In genomic region chr17:45685171-45686092, GRCm38 (mm10) we compare ENCODE assay signal across 8 mouse cellular contexts. TPM values are rescaled to one million over a fixed set of nuclear protein-coding genes. Genes with fewer than 3 reads are reported as not detected.
DNase-seq lines count a peak whose midpoint lies in the region; ATAC-seq and TF ChIP-seq lines count a peak whose summit lies in the region.

No protein-coding gene starts in this region.

- peaks cover 40% of the 10 kb centered on the region for H3K4me1 ChIP-seq in forebrain, embryonic 12.5 days
- H3K4me1 ChIP-seq in hindbrain, embryonic 12.5 days = peaks cover 36% of the 10 kb centered on the region
- peaks cover 18% of the 10 kb centered on the region for H3K4me1 ChIP-seq in limb, embryonic 11.5 days (ENCODE audit: control insufficient read depth, insufficient read depth, low read length)
- H3K4me1 ChIP-seq in midbrain, embryonic 14.5 days (ENCODE audit: control insufficient read depth, insufficient read depth, low read length) = peaks cover 30% of the 10 kb centered on the region
- peaks cover 29% of the 10 kb centered on the region for H3K4me1 ChIP-seq in stomach, embryonic 15.5 days

- 0 out of 2 replicates have a peak, but pooled peaks have one; percentile 24 for TF ChIP-seq CTCF in layer of hippocampus, adult 2 months (conservative IDR thresholded peaks at IDR 0.05)
- TF ChIP-seq CTCF in brain, embryonic 14.5 days (IDR thresholded peaks at IDR 0.05; ENCODE audit: borderline replicate concordance, extremely low read depth, insufficient read depth, insufficient read length) = no peak

- H3K36me3 ChIP-seq in forebrain, embryonic 12.5 days (replicated peaks) = no peaks in the 10 kb centered on the region
- no peaks in the 10 kb centered on the region for H3K36me3 ChIP-seq in hindbrain, embryonic 12.5 days
- no peaks in the 10 kb centered on the region for H3K36me3 ChIP-seq in limb, embryonic 11.5 days (ENCODE audit: control insufficient read depth, insufficient read depth, low read length)
- no peaks in the 10 kb centered on the region for H3K36me3 ChIP-seq in midbrain, embryonic 14.5 days (ENCODE audit: control insufficient read depth, insufficient read depth, low read length)
- no peaks in the 10 kb centered on the region for H3K36me3 ChIP-seq in stomach, embryonic 15.5 days

- DNase-seq in layer of hippocampus, adult 2 months (ENCODE audit: low spot score in 2 of 2) = peak; percentile 23 to 50
- no peak for DNase-seq in layer of hippocampus, adult 9-10 months (ENCODE audit: low spot score)
- DNase-seq in brain, embryonic 14.5 days (ENCODE audit: low read depth) = peak; percentile 69
- peak; percentile 72 for DNase-seq in limb, embryonic 11.5 days (ENCODE audit: low spot score)
- peak; percentile 72 for DNase-seq in midbrain, embryonic 14.5 days

- ATAC-seq in forebrain, embryonic 12.5 days (ENCODE audit: low FRiP score) = peak; percentile 64
- ATAC-seq in hindbrain, embryonic 12.5 days (ENCODE audit: low FRiP score) = peak; percentile 57
- ATAC-seq in limb, embryonic 11.5 days (ENCODE audit: insufficient number of reproducible peaks, low FRiP score, low TSS enrichment, low read depth) = peak; percentile 55
- ATAC-seq in midbrain, embryonic 14.5 days (ENCODE audit: low FRiP score, low TSS enrichment) = peak; percentile 62
- ATAC-seq in stomach, embryonic 15.5 days (ENCODE audit: insufficient read depth, low FRiP score, low read depth) = peak; percentile 57

- H3K27ac ChIP-seq in layer of hippocampus, adult 2 months = peak overlapping the region; percentile 97
- peak overlapping the region; percentile 88 for H3K27ac ChIP-seq in forebrain, embryonic 12.5 days
- peak overlapping the region; percentile 92 for H3K27ac ChIP-seq in hindbrain, embryonic 12.5 days
- H3K27ac ChIP-seq in limb, embryonic 11.5 days (replicated peaks; ENCODE audit: low read depth, low read length) = peak overlapping the region; percentile 51; the same call in 1 of the 2 replicates
- peak overlapping the region; percentile 93 for H3K27ac ChIP-seq in midbrain, embryonic 14.5 days (replicated peaks; ENCODE audit: low read depth, low read length)
- peak overlapping the region; percentile 81 for H3K27ac ChIP-seq in stomach, embryonic 15.5 days

- no peak; the same call in 1 of the 2 replicates for TF ChIP-seq POLR2A in brain, embryonic 14.5 days (IDR thresholded peaks at IDR 0.05; ENCODE audit: borderline replicate concordance, extremely low read depth, insufficient read depth, insufficient read length, poor library complexity, severe bottlenecking)

- peak overlapping the region; percentile 78 for H3K4me2 ChIP-seq in forebrain, embryonic 12.5 days
- H3K4me2 ChIP-seq in hindbrain, embryonic 12.5 days (replicated peaks) = peak overlapping the region; percentile 74
- H3K4me2 ChIP-seq in limb, embryonic 11.5 days (ENCODE audit: low read depth, severe bottlenecking) = peak overlapping the region; percentile 91
- peak overlapping the region; percentile 84 for H3K4me2 ChIP-seq in midbrain, embryonic 14.5 days (ENCODE audit: low read length)
- H3K4me2 ChIP-seq in stomach, embryonic 15.5 days = peak overlapping the region; percentile 70

- no peaks in the 10 kb centered on the region for H3K27me3 ChIP-seq in forebrain, embryonic 12.5 days
- no peaks in the 10 kb centered on the region for H3K27me3 ChIP-seq in hindbrain, embryonic 12.5 days
- H3K27me3 ChIP-seq in limb, embryonic 11.5 days (ENCODE audit: control insufficient read depth, insufficient read depth, low read length) = no peaks in the 10 kb centered on the region
- H3K27me3 ChIP-seq in midbrain, embryonic 14.5 days (ENCODE audit: control insufficient read depth, insufficient read depth, low read length) = no peaks in the 10 kb centered on the region
- H3K27me3 ChIP-seq in stomach, embryonic 15.5 days (replicated peaks) = no peaks in the 10 kb centered on the region

- WGBS in forebrain, embryonic 12.5 days = under 1% methylated on average over 58 of the region's 58 CpGs
- WGBS in hindbrain, embryonic 12.5 days = under 1% methylated on average over 56 of the region's 58 CpGs
- WGBS in limb, embryonic 11.5 days = under 1% methylated on average over 58 of the region's 58 CpGs
- WGBS in midbrain, embryonic 14.5 days = under 1% methylated on average over 58 of the region's 58 CpGs
- under 1% methylated on average over 58 of the region's 58 CpGs for WGBS in stomach, embryonic 15.5 days

- H3K9ac ChIP-seq in forebrain, embryonic 12.5 days = peak overlapping the region; percentile 88
- peak overlapping the region; percentile 95 for H3K9ac ChIP-seq in hindbrain, embryonic 12.5 days
- H3K9ac ChIP-seq in limb, embryonic 11.5 days (ENCODE audit: low read length) = peak overlapping the region; percentile 81
- H3K9ac ChIP-seq in midbrain, embryonic 14.5 days (replicated peaks; ENCODE audit: low read length) = peak overlapping the region; percentile 92
- peak overlapping the region; percentile 74 for H3K9ac ChIP-seq in stomach, embryonic 15.5 days

- peak overlapping the region; percentile 98 for H3K4me3 ChIP-seq in layer of hippocampus, adult 2 months
- H3K4me3 ChIP-seq in forebrain, embryonic 12.5 days (replicated peaks) = peak overlapping the region; percentile 87
- H3K4me3 ChIP-seq in hindbrain, embryonic 12.5 days = peak overlapping the region; percentile 87
- peak overlapping the region; percentile 84 for H3K4me3 ChIP-seq in limb, embryonic 11.5 days (ENCODE audit: low read depth, low read length)
- H3K4me3 ChIP-seq in midbrain, embryonic 14.5 days (replicated peaks; ENCODE audit: low read depth, low read length) = peak overlapping the region; percentile 95
- peak overlapping the region; percentile 93 for H3K4me3 ChIP-seq in stomach, embryonic 15.5 days (replicated peaks)

- no peaks in the 10 kb centered on the region for H3K9me3 ChIP-seq in forebrain, embryonic 12.5 days
- H3K9me3 ChIP-seq in hindbrain, embryonic 12.5 days (replicated peaks) = no peaks in the 10 kb centered on the region
- H3K9me3 ChIP-seq in limb, embryonic 11.5 days (ENCODE audit: control insufficient read depth, low read length) = no peaks in the 10 kb centered on the region
- H3K9me3 ChIP-seq in midbrain, embryonic 14.5 days (ENCODE audit: control insufficient read depth, low read length) = no peaks in the 10 kb centered on the region
- no peaks in the 10 kb centered on the region for H3K9me3 ChIP-seq in stomach, embryonic 15.5 days

RNA-seq across cellular contexts. Expression of gene Mrpl14, which starts 0.7 kb away (rescaled TPM):
- 10 to 100 TPM; 34.8 to 43.5 TPM for total RNA-seq in layer of hippocampus, adult 2 months (2021)
- polyA plus RNA-seq in brain, embryonic 14.5 days (2012; rRNA removed) = 74.8 and 101 TPM in 2 replicates
- 98.8 and 112 TPM in 2 replicates for polyA plus RNA-seq in forebrain, embryonic 12.5 days (2016; fragmentation: Nextera tagmentation; extraction: Ambion mirVana)
- 98.1 and 110 TPM in 2 replicates for polyA plus RNA-seq in hindbrain, embryonic 12.5 days (2016; fragmentation: Nextera tagmentation; extraction: Ambion mirVana)
- polyA plus RNA-seq in limb, embryonic 11.5 days (2014; fragmentation: Nextera tagmentation; extraction: Ambion mirVana) = 146 and 154 TPM in 2 replicates
- 110 and 139 TPM in 2 replicates for polyA plus RNA-seq in midbrain, embryonic 14.5 days (2014; fragmentation: Nextera tagmentation; extraction: Ambion mirVana)
- 145 and 154 TPM in 2 replicates for polyA plus RNA-seq in stomach, embryonic 15.5 days (2015; fragmentation: Nextera tagmentation; extraction: Ambion mirVana)

RNA-seq across cellular contexts. Expression of gene Tmem63b, which starts 1.3 kb away (rescaled TPM):
- total RNA-seq in layer of hippocampus, adult 2 months (2021) = 100 to 1,000 TPM; 165 to 176 TPM
- polyA plus RNA-seq in brain, embryonic 14.5 days (2012; rRNA removed) = 306 and 323 TPM in 2 replicates
- 85.7 and 89.3 TPM in 2 replicates for polyA plus RNA-seq in forebrain, embryonic 12.5 days (2016; fragmentation: Nextera tagmentation; extraction: Ambion mirVana)
- polyA plus RNA-seq in hindbrain, embryonic 12.5 days (2016; fragmentation: Nextera tagmentation; extraction: Ambion mirVana) = 102 TPM in 2 replicates
- polyA plus RNA-seq in limb, embryonic 11.5 days (2014; fragmentation: Nextera tagmentation; extraction: Ambion mirVana) = 23.3 and 23.6 TPM in 2 replicates
- 123 and 130 TPM in 2 replicates for polyA plus RNA-seq in midbrain, embryonic 14.5 days (2014; fragmentation: Nextera tagmentation; extraction: Ambion mirVana)
- 39.8 and 43.3 TPM in 2 replicates for polyA plus RNA-seq in stomach, embryonic 15.5 days (2015; fragmentation: Nextera tagmentation; extraction: Ambion mirVana)

RNA-seq across cellular contexts. Expression of gene Capn11, which starts 26.3 kb away (rescaled TPM):
- total RNA-seq in layer of hippocampus, adult 2 months (2021) = under 1 TPM; 0.28 to 0.44 TPM
- 0.13 and 0.62 TPM in 2 replicates for polyA plus RNA-seq in brain, embryonic 14.5 days (2012; rRNA removed)
- polyA plus RNA-seq in forebrain, embryonic 12.5 days (2016; fragmentation: Nextera tagmentation; extraction: Ambion mirVana) = 0.76 and 1.1 TPM in 2 replicates
- polyA plus RNA-seq in hindbrain, embryonic 12.5 days (2016; fragmentation: Nextera tagmentation; extraction: Ambion mirVana) = 1.4 and 2.4 TPM in 2 replicates
- polyA plus RNA-seq in limb, embryonic 11.5 days (2014; fragmentation: Nextera tagmentation; extraction: Ambion mirVana) = 0.26 and 0.81 TPM in 2 replicates
- 0.08 and 2.4 TPM in 2 replicates for polyA plus RNA-seq in midbrain, embryonic 14.5 days (2014; fragmentation: Nextera tagmentation; extraction: Ambion mirVana)
- 0.26 and 0.41 TPM in 2 replicates for polyA plus RNA-seq in stomach, embryonic 15.5 days (2015; fragmentation: Nextera tagmentation; extraction: Ambion mirVana)

RNA-seq across cellular contexts. Expression of gene 1600014C23Rik, which starts 48.2 kb away (rescaled TPM):
- total RNA-seq in layer of hippocampus, adult 2 months (2021) = not detected
- 0.21 TPM in 1 of 2 replicates, not detected in the other for polyA plus RNA-seq in brain, embryonic 14.5 days (2012; rRNA removed)
- polyA plus RNA-seq in forebrain, embryonic 12.5 days (2016; fragmentation: Nextera tagmentation; extraction: Ambion mirVana) = 0.83 TPM in 1 of 2 replicates, not detected in the other
- not detected in 2 replicates for polyA plus RNA-seq in hindbrain, embryonic 12.5 days (2016; fragmentation: Nextera tagmentation; extraction: Ambion mirVana)
- not detected in 2 replicates for polyA plus RNA-seq in limb, embryonic 11.5 days (2014; fragmentation: Nextera tagmentation; extraction: Ambion mirVana)
- 0.47 TPM in 1 of 2 replicates, not detected in the other for polyA plus RNA-seq in midbrain, embryonic 14.5 days (2014; fragmentation: Nextera tagmentation; extraction: Ambion mirVana)
- not detected in 2 replicates for polyA plus RNA-seq in stomach, embryonic 15.5 days (2015; fragmentation: Nextera tagmentation; extraction: Ambion mirVana)
